Mouse (Mus musculus) olfactory bulb, adult 2 months (tissue): ENCODE measurements around the gene Cyp2u1. TPM values are rescaled to one million over a fixed set of nuclear protein-coding genes. Genes with fewer than 3 reads are reported as not detected.

Experiments used
- H3K27ac ChIP-seq: fragments of 200-500 bp; 2 replicates; pipeline ENCODE4 v1.5.1; 2012; ENCODE audit warnings: low read depth, low read length; ENCODE audit not compliant: insufficient read depth
- H3K4me1 ChIP-seq: fragments of 200-500 bp; 2 replicates; pipeline ENCODE4 v1.6.1; 2012; ENCODE audit warnings: low read length; ENCODE audit not compliant: control insufficient read depth, insufficient read depth
- H3K4me3 ChIP-seq: fragments of 200-500 bp; 2 replicates; pipeline ENCODE4 v1.5.1; 2012; ENCODE audit warnings: mild to moderate bottlenecking, low read depth, low read length, moderate library complexity; ENCODE audit not compliant: insufficient read depth
- CTCF ChIP-seq: fragments of 200-500 bp; IDR thresholded peaks from 2 replicates; pipeline ENCODE4 v1.5.1; 2012; ENCODE audit warnings: low read depth, mild to moderate bottlenecking, low read length, moderate library complexity; ENCODE audit not compliant: insufficient read depth
- POLR2A ChIP-seq: fragments of 200-500 bp; IDR thresholded peaks from 2 replicates; pipeline ENCODE4 v1.6.1; 2012; ENCODE audit warnings: mild to moderate bottlenecking, low read depth, low read length, moderate library complexity; ENCODE audit not compliant: insufficient read depth
- whole genome bisulfite sequencing: fragments of 180-500 bp; shearing (Covaris S2); methylation state at CpG from one replicate; pipeline ENCODE4 v1.1.7; 2018; 5-methylcytosine and 5-hydroxymethylcytosine counted together
- polyA plus RNA-seq: library from polyadenylated mRNA; stranded (reverse); fragments of >200 nt; gene quantifications from 2 replicates; pipeline ENCODE4 v1.2.4, GENCODE M21; 2012; ENCODE audit warnings: low replicate concordance; ENCODE audit not compliant: missing spikeins, insufficient read depth, insufficient read length

Gene Cyp2u1
- polyA plus RNA-seq, 1 experiment: not detected

- Histone ChIP-seq H3K4me3 (no peak overlapping the region), H3K27ac (no peak overlapping the region), H3K4me1 (no peaks in the 10 kb centered on the region)
- no peak for TF ChIP-seq POLR2A
- TF ChIP-seq CTCF: no peak
- 54% methylated on average over 8 of the region's 8 CpGs for WGBS
Observed at GRCm38 (mm10) chr3:131336629-131337028, 33.6 kb upstream of the Cyp2u1 start.

GRCm38 (mm10) chr3:131335117-131335547, 32.1 kb upstream of the Cyp2u1 start:
- H3K4me3 ChIP-seq: no peak overlapping the region
- H3K27ac ChIP-seq: no peak overlapping the region
- 80% methylated on average over 8 of the region's 8 CpGs for WGBS
- TF ChIP-seq CTCF: no peak
- TF ChIP-seq POLR2A: no peak
- H3K4me1 ChIP-seq: no peaks in the 10 kb centered on the region

GRCm38 (mm10) chr3:131327189-131327588, 24.2 kb upstream of the Cyp2u1 start:
- no peak overlapping the region for H3K4me3 ChIP-seq
- H3K27ac ChIP-seq: no peak overlapping the region
- TF ChIP-seq POLR2A: no peak
- no peak for TF ChIP-seq CTCF
- no peaks in the 10 kb centered on the region for H3K4me1 ChIP-seq
- WGBS: 49% methylated on average over 7 of the region's 7 CpGs

- H3K27ac ChIP-seq: no peak overlapping the region
- H3K4me1 ChIP-seq: no peaks in the 10 kb centered on the region
- WGBS: 91% methylated on average over 4 of the region's 4 CpGs
- TF ChIP-seq CTCF (no peak), POLR2A (no peak)
- H3K4me3 ChIP-seq: no peak overlapping the region
Observed at GRCm38 (mm10) chr3:131326637-131327036, 23.6 kb upstream of the Cyp2u1 start.

- Histone ChIP-seq H3K4me1 (no peaks in the 10 kb centered on the region), H3K27ac (no peak overlapping the region), H3K4me3 (no peak overlapping the region)
- TF ChIP-seq CTCF (no peak), POLR2A (no peak)
- 80% methylated on average over 14 of the region's 14 CpGs for whole genome bisulfite sequencing
Observed at GRCm38 (mm10) chr3:131322081-131322815, 19.2 kb upstream of the Cyp2u1 start.

- no peak overlapping the region for H3K27ac ChIP-seq
- TF ChIP-seq CTCF: peak; percentile 65
- no peak for TF ChIP-seq POLR2A
- no peak overlapping the region for H3K4me3 ChIP-seq
- no peaks in the 10 kb centered on the region for H3K4me1 ChIP-seq
- WGBS: 8% methylated on average over 3 of the region's 3 CpGs
Observed at GRCm38 (mm10) chr3:131320184-131320583, 17.2 kb upstream of the Cyp2u1 start.

- TF ChIP-seq CTCF: no peak
- no peak for TF ChIP-seq POLR2A
- Histone ChIP-seq H3K4me1 (no peaks in the 10 kb centered on the region), H3K27ac (no peak overlapping the region), H3K4me3 (no peak overlapping the region)
- 62% methylated on average over 2 of the region's 2 CpGs for WGBS
Observed at GRCm38 (mm10) chr3:131318211-131318610, 15.2 kb upstream of the Cyp2u1 start.

- Histone ChIP-seq H3K4me1 (no peaks in the 10 kb centered on the region), H3K4me3 (no peak overlapping the region), H3K27ac (no peak overlapping the region)
- 91% methylated on average over 1 of the region's 1 CpGs for WGBS
- TF ChIP-seq POLR2A (no peak), CTCF (no peak)
Observed at GRCm38 (mm10) chr3:131317126-131317525, 14.1 kb upstream of the Cyp2u1 start.

- 72% methylated on average over 4 of the region's 4 CpGs for WGBS
- TF ChIP-seq POLR2A (no peak), CTCF (no peak)
- H3K4me1 ChIP-seq: no peaks in the 10 kb centered on the region
- H3K4me3 ChIP-seq: no peak overlapping the region
- H3K27ac ChIP-seq: no peak overlapping the region
Observed at GRCm38 (mm10) chr3:131315957-131316510, 13.0 kb upstream of the Cyp2u1 start.

GRCm38 (mm10) chr3:131312340-131312739, 9.3 kb upstream of the Cyp2u1 start:
- Histone ChIP-seq H3K4me1 (no peaks in the 10 kb centered on the region), H3K4me3 (no peak overlapping the region), H3K27ac (no peak overlapping the region)
- 92% methylated on average over 9 of the region's 9 CpGs for WGBS
- TF ChIP-seq POLR2A (no peak), CTCF (no peak)
